Mouse (Mus musculus): Measurements from ENCODE around the gene Gpr152. TPM values are rescaled to one million over a fixed set of nuclear protein-coding genes. Genes with fewer than 3 reads are reported as not detected.

Gene Gpr152
- total RNA-seq, 2 experiments from 2014 or later = not detected

Other genes with a start within 250 kb of the Gpr152 start
- 10 to 100 TPM; 24.0 to 27.9 TPM for gene Tcirg1, start 232.7 kb upstream of the Gpr152 start, total RNA-seq (2021)
- 100 to 1,000 TPM in 1 of 2 experiments, 10 to 100 TPM in 1; 94.0 to 102 TPM for gene Ndufs8, start 227.0 kb upstream of the Gpr152 start, total RNA-seq (2021)
- gene Aldh3b1, start 210.0 kb upstream of the Gpr152 start, total RNA-seq (2021) = 1 to 10 TPM; 1.5 to 1.9 TPM
- 1 to 10 TPM; 6.4 to 8.9 TPM for gene Unc93b1, start 204.6 kb upstream of the Gpr152 start, total RNA-seq (2021)
- gene Aldh3b3, start 181.1 kb upstream of the Gpr152 start, total RNA-seq (2021) = not detected
- under 1 TPM; 0.40 to 0.64 TPM for gene Aldh3b2, start 167.5 kb upstream of the Gpr152 start, total RNA-seq (2021)
- 1 to 10 TPM; 1.4 to 1.6 TPM for gene Acy3, start 153.2 kb upstream of the Gpr152 start, total RNA-seq (2021)
- not detected for gene Tbx10, start 147.0 kb upstream of the Gpr152 start, total RNA-seq (2021)
- 10 to 100 TPM; 14.6 to 14.8 TPM for gene Nudt8, start 139.2 kb upstream of the Gpr152 start, total RNA-seq (2021)
- 1 to 10 TPM; 4.1 to 4.8 TPM for gene Gm49405, start 139.2 kb upstream of the Gpr152 start, total RNA-seq (2021)
- gene Doc2g, start 136.5 kb upstream of the Gpr152 start, total RNA-seq (2021) = 1 to 10 TPM; 8.3 to 9.4 TPM
- gene Ndufv1, start 127.0 kb upstream of the Gpr152 start, total RNA-seq (2021) = 100 to 1,000 TPM; 185 to 196 TPM
- 100 to 1,000 TPM; 288 to 297 TPM for gene Gstp1, start 101.8 kb upstream of the Gpr152 start, total RNA-seq (2021)
- gene Gstp2, start 93.8 kb upstream of the Gpr152 start, total RNA-seq (2021) = 10 to 100 TPM; 27.2 to 31.6 TPM
- gene Gstp3, start 80.2 kb upstream of the Gpr152 start, total RNA-seq (2021) = not detected
- gene Cabp2, start 58.2 kb upstream of the Gpr152 start, total RNA-seq (2021) = not detected
- 10 to 100 TPM; 27.5 to 28.3 TPM for gene Cdk2ap2, start 42.6 kb upstream of the Gpr152 start, total RNA-seq (2021)
- 100 to 1,000 TPM; 185 to 187 TPM for gene Pitpnm1, start 39.8 kb upstream of the Gpr152 start, total RNA-seq (2021)
- gene Aip, start 13.9 kb upstream of the Gpr152 start, total RNA-seq (2021) = 10 to 100 TPM; 54.8 to 64.8 TPM
- gene Cabp4, start 4.2 kb downstream of the Gpr152 start, total RNA-seq (2021) = not detected
- 100 to 1,000 TPM in 1 of 2 experiments, 10 to 100 TPM in 1; 92.6 to 107 TPM for gene Coro1b, start 8.8 kb downstream of the Gpr152 start, total RNA-seq (2021)
- gene Ptprcap, start 13.8 kb downstream of the Gpr152 start, total RNA-seq (2021) = 1 to 10 TPM; 1.2 to 1.6 TPM
- 10 to 100 TPM; 38.1 to 39.2 TPM for gene Rps6kb2, start 23.6 kb downstream of the Gpr152 start, total RNA-seq (2021)
- gene Carns1, start 35.7 kb downstream of the Gpr152 start, total RNA-seq (2021) = 1 to 10 TPM; 2.4 to 3.1 TPM
- gene Tbc1d10c, start 51.5 kb downstream of the Gpr152 start, total RNA-seq (2021) = 1 to 10 TPM; 2.1 to 2.4 TPM
- 100 to 1,000 TPM; 318 to 333 TPM for gene Ppp1ca, start 52.3 kb downstream of the Gpr152 start, total RNA-seq (2021)
- 10 to 100 TPM in 1 of 2 experiments, 1 to 10 TPM in 1; 9.8 to 10.6 TPM for gene Rad9a, start 61.9 kb downstream of the Gpr152 start, total RNA-seq (2021)
- 1 to 10 TPM; 1.2 to 1.3 TPM for gene Clcf1, start 74.5 kb downstream of the Gpr152 start, total RNA-seq (2021)
- gene AC109138.7, start 74.6 kb downstream of the Gpr152 start, total RNA-seq (2021) = not detected
- gene Pold4, start 92.1 kb downstream of the Gpr152 start, total RNA-seq (2021) = 10 to 100 TPM; 11.3 to 11.9 TPM
- gene Ssh3, start 129.4 kb downstream of the Gpr152 start, total RNA-seq (2021) = 10 to 100 TPM; 71.0 to 74.6 TPM
- gene Ankrd13d, start 143.3 kb downstream of the Gpr152 start, total RNA-seq (2021) = 10 to 100 TPM; 98.4 to 99.3 TPM
- gene Grk2, start 166.4 kb downstream of the Gpr152 start, total RNA-seq (2021) = 100 to 1,000 TPM; 143 to 167 TPM

Measured in left cerebral cortex, postnatal 4 days (tissue).